Mouse (Mus musculus) c-Kit-negative CD71-positive TER-119-positive erythroid progenitor cells, embryonic 14.5 days (primary cell): ENCODE measurements around the gene Spag7.

Experiments used
- DNase-seq: peaks from one replicate; pipeline ENCODE4 v3.0.0-alpha.2; 2013; ENCODE audit warnings: low read depth, low spot score

Spag7 gene

DNA sequence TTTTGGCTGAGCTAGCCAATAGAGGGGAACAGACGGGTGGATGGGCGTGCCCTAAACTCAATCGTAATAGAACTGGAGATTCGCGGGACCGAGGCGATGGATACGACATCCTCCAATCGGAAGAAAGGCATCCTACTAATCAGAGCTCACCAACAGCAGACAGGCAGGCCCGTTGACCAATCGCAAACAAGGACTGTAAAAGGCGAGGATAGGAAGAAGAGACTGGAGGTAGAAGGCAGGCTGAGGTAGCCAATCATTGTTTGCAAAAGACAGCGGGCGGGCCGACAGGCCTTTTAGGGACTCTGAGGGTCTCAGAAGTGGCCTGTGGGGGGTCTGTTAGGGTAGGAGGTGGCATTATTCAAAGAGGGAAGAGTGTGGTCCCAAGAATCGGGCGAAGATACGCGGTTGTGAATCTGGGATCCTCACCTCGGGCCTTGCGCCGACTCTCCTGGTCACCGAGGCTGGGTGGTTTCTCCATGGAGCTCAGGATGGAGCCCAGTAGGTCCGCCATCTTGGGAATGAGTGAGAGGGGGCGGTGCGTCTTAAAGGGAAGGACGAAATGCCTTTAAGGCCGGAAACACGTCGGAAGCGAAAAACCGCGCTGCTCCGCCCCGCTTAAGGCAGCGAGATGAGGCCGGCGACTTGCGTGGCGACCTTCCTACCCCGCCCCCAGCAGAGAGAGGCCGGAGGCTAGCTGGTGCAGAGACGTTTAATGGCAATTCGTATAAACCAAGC is at the start of gene Spag7:
TSS of gene Spag7 (minus strand) at position 646 of the 735 bp plus-strand sequence.
- peak; percentile 98 for DNase-seq

GRCm38 (mm10) chr11:70718481-70718880 is 49.3 kb upstream of the Spag7 start:
- DNase-seq = no peak

- DNase-seq = no peak
These were observed 46.6 kb upstream of the Spag7 start for GRCm38 (mm10) chr11:70715832-70716231.

DNA sequence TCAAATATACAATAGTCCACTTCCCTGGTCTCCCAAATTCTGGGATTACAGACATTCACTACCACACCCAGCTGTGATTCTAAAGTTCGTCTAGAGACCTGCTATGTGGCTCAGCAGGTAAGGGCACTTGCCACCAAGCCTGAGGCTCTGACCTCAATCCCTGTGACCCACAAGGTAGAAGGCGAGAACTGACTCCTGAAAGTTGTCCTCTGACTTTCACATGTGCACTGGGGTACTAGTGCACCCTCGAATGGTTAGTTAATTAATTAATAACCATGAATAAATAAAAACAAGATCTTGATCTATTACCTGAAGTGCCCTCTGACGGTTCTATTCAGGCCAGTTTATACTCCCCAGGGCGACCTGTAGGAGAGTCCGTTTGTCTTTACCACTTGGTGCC is 44.0 kb upstream of the Spag7 start:
- no peak for DNase-seq

- no peak for DNase-seq
These were observed 41.8 kb upstream of the Spag7 start for GRCm38 (mm10) chr11:70711026-70711425.

- no peak for DNase-seq
These were observed 36.9 kb upstream of the Spag7 start for GRCm38 (mm10) chr11:70706127-70706526.

DNA sequence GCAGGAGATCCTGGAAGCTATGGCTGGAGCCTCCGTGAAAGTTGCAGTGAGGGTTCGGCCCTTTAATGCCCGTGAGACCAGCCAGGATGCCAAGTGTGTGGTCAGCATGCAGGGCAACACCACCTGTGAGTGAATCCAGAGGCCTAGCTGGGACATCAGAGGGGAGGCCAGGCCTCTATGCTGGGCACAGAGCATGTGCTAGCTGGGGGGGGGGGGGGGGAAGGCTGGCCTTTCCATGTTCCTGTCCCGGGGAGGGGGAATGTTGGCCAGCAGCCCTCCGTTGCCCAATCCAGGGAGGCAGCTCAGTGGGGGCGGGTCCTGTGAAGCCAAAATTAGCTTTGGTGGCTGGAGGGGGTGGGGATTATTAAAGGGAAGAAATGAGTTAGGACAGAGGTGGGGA is 33.6 kb upstream of the Spag7 start:
- no peak for DNase-seq

DNA sequence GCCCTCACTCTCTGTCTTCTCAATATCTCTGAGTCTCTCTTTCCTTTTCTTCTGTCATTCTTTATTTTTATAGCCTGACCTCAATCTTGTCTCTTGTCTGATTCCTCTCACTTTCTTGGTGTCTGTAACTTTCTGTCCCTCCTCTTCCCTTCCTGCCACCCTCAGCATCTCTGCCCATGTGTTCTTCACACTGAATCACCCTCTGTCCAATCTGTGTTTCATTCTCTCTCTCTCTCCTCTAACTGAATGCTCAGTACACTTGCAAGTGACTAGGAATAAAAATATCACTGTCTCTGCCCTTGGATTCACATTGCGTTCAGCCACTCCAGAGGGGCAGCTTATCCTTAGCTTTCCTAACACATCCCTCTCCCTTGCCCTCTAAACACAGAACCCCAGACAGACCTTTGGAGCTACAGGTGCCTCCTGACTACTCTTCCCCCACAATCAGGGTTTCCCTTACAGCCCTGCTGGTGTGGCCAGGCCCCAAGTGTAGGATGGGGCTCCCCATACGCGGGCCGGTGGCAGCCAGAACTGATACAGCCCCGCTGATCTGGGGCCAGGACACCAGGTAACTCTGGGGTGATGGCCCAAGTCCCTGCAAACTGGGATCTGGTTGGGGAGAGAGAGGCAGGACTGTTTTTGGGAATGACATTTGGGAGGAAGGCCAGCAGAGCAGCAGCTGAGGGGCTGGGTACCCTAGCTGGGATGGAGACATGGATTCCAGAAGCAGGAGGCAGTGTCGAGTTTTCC is 32.9 kb upstream of the Spag7 start:
- DNase-seq = no peak

- DNase-seq = no peak
These were observed 32.2 kb upstream of the Spag7 start for GRCm38 (mm10) chr11:70701221-70701955.

DNA sequence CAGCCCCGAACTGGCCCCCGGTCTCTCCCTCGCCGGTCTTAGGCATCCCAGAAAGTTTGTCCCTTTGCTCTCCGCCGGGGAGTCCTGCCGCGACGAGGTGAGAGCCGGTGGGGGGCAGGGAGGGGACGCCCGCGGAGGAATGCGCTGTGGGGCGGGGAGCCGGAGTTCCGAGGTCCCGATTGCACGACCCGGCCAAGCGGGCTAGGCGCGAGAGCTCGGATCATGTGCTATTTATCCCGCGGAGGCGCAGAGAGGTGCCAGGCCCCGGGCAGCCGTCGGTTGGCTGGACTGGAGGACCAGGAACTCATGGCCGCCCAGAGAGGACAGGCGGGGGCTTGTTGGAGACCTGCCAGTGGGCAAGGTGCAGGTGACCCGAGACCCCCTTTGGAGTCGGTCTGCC is 31.4 kb upstream of the Spag7 start:
- no peak for DNase-seq

DNA sequence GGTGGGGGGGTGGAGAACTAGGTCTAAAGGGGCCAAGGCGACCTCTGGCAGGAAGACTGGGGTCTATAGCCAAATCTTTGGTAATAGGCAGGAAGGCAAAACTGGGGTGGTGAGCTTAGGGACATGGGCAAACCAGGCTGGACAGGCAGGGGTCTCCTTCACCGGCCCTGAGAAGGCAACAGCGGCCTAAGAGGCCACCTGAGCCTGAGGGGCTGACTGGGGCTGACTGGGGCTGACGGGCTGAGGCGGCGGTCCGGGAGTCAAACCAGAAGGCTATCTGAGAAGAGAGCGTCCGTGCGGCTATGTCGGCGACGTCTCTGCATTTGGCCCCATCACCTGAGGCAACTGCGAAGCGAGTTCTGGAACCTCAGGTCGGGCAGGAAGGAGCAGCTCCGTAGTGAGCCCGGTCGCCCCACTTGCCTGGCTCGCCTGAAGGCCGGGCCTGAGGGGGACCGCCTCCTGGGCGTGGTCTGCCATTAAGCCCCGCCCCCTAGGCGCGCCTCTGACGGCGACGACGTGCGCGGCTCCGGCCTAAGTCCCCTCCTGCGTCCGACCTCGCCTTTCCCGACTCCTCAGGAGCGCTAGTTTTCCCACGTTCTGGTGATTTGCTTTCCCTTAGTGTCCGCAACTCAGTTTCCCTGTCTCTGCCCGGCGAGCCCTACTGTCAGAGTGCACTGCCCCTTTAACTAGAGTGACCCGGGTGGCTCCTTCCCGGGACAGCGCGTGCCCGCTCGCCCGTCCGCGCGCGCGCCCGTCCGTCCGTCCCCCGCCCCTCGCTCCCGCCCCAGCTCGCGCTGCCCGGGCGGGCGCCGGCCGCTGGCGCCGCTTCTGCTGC is 30.7 kb upstream of the Spag7 start, which contains the start of the genes Inca1 and Kif1c:
TSS of gene Inca1 (minus strand) at position 434 of the 835 bp plus-strand sequence.
TSS of gene Kif1c (plus strand) at position 827 of the 835 bp plus-strand sequence.
- peak; percentile 84 for DNase-seq

DNA sequence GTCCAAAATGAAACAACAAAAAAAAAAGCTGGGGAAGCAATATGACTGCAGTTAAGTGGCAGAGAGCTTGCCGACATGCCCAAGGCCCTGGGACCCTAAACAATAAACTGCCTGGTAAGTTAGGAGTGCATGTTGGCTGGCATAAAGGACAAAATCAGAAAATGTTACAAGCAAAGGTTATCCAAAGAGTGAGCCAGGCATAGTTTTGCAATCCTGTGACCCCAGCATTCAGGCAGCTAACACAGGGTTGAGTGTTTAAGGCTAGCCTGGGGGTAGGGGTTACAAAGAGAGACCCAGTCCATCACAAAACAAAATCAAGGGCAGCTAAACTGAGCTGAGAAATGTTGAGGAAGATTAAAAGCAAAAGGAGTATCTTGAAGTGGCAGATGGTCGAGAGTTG is 29.8 kb upstream of the Spag7 start:
- DNase-seq = no peak

- DNase-seq = no peak
These were observed 28.2 kb upstream of the Spag7 start for GRCm38 (mm10) chr11:70697376-70697775.

DNA sequence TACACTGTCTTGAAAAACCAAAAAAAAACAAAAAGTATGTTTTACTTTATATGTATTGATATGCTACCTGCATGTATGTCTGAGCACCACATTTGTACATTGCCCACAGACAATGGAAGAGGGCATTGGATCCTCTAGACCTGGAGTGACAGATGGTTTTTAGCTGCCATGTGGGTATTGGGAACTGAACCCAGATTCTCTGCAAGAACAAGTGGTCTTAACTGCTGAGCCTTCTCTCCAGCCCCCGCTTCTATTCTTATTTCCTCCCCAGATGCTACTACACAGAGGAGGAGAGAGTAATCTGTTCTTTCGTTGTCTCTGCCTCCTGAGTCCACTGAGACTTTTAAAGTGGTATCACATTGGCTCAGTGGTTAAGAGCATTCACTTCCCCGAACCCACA is 24.3 kb upstream of the Spag7 start:
- DNase-seq = no peak

DNA sequence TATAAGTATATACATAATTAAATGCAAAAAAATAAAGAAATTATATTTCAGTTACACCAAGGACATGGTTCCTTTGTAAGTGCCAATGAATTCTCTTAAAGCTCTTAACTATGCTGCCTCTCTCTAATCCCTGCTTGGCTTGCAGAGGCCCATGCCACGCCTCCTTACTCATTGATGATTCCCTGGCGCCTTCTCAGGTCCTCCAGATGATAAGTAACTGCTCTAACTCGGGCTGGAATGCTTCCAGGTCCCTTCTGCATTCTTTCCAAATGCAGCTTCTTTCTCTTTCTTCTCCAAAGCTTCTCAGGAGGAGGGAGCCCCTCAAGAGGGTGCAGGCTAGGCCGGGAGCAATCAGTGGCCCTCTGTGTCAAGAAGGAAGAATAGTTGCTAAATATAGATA is 20.4 kb upstream of the Spag7 start:
- no peak for DNase-seq

- DNase-seq = no peak
These were observed 19.2 kb upstream of the Spag7 start for GRCm38 (mm10) chr11:70688372-70688771.

GRCm38 (mm10) chr11:70687601-70688199 is 18.5 kb upstream of the Spag7 start, which contains the start of gene Camta2:
Gene Camta2 (minus strand): TSS chr11:70688105.
- no peak for DNase-seq

DNA sequence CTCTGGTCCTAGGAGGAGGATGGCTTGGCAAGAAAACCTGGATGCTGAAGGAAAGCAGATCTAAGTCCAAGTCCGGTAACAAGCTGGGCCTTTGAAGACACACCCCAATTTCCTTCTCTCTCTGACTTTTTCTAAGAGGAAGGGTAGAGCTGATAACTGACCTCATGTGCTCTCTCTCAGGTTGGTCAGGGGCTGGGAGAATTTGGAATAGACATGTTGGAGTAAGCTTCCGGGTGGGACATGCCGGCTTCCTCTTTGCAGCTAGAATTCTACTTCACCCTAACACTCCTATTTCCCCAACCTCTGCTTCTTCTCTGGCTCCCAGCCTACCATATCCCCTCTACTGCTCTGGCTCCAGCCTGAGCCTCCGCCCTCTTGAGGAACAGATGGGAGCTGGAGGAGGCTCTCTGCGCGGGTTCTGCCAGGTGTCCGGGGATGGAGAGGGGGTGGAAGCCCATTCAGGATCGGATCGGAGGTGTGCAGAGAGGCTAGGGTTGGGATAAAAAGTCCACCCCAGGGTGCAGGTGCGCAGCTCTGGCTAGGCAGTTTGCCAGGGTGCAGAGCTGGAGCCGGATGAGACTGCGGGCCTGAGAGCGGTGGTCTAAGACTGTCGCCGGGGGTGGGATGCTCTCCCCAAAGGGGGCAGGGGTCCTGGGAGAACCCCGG is 17.8 kb upstream of the Spag7 start:
- DNase-seq = no peak

GRCm38 (mm10) chr11:70683640-70684039 is 14.4 kb upstream of the Spag7 start:
- no peak for DNase-seq

DNA sequence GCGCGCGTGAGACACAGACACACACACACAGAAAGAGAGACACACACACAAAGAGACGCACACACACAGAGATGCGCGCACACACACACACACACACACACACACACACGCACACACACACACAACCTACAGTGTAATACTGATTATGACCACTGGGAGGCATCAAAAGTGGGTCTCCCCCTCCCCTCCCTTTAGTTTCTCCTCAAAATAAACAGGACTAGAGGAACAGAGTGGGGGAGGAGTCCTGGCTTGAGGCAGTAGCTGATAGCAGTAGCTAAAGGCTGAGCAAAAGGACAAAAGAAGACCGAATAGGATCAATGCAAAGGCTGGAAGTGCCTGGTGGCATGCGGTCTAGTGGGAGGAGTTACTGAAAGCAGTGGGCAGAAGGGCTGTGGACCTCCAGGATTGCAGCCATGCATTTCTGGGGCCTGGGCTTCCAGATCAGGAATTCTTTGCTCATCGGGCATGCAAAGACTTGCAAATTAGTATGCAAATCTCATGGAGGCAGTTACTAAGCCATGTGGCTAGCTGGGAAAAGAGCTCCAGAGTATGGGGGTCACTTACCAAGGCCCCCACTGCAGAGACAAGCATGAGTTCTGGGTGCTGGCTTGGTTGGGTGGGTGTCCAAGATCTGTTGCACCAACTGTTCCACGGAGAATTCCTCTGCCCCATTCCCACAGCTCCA is 12.8 kb upstream of the Spag7 start:
- DNase-seq = no peak
